ENCODE assay signal across 8 mouse cellular contexts in the genomic region with DNA sequence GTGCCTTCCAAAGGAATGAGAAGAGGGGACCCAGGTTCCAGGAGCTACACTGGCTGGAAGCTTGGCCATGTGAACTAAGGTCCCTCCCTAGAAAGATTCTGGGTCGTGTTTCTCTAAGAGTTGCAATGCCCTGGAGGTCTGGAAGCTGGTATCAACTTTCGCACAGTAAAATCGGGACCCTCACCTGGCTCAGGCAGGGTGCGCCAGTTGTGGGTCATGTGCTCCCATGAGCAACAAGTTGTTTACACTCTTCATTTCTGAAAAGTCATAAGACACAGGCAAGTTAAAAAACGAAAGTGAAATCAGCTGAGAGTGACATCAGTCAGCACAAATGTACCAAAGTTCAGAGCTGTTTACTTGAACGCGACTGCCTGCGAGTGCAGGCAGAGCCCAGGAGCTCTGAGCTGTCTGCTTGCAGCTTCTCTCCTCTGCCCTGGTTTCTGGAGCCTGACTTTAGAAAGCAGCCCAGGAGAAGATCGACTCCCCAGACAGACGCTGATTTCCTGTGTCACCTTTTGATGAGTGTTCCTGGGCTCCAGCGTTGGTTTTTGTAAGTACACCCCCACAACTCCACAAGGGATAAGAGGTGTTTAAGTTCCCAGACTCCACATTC. TPM values are rescaled to one million over a fixed set of nuclear protein-coding genes. Genes with fewer than 3 reads are reported as not detected.
A peak's percentile ranks its signal among the peaks of the same experiment; 100 is the strongest.
DNase-seq lines count a peak whose midpoint lies in the region; ATAC-seq and TF ChIP-seq lines count a peak whose summit lies in the region.

A gene (plus strand): TSS at position 356 of the 613 bp plus-strand sequence.

- peak within 1 kb of the TSS; percentile 88 for H3K27ac ChIP-seq in testis, adult 2 months (ENCODE audit: control insufficient read depth, insufficient read depth, low read depth, low read length)
- H3K27ac ChIP-seq in stomach, embryonic 15.5 days, result peak within 1 kb of the TSS; percentile 31; the same call in 1 of the 2 replicates
- H3K27ac ChIP-seq in forebrain, embryonic 15.5 days (replicated peaks), result no peak within 1 kb of the TSS

- H3K4me1 ChIP-seq in testis, adult 2 months (ENCODE audit: control insufficient read depth, insufficient read depth, low read length), result peaks cover 5% of the 10 kb centered on the region; the same call in 1 of the 2 replicates
- H3K4me1 ChIP-seq in lung, adult 2 months (ENCODE audit: control insufficient read depth, insufficient read depth, low read length), result peaks cover 34% of the 10 kb centered on the region
- H3K4me1 ChIP-seq in stomach, embryonic 15.5 days, result peaks cover 27% of the 10 kb centered on the region
- H3K4me1 ChIP-seq in forebrain, embryonic 15.5 days, result no peaks in the 10 kb centered on the region

- peak; percentile 74 for ATAC-seq in erythroid progenitor cell, adult 5-6 weeks (replicated peaks; ENCODE audit: low FRiP score, poor library complexity, severe bottlenecking)
- ATAC-seq in inflammation-experienced regulatory T-cells, adult 6 months, result peak; percentile 91
- 0 out of 2 replicates have a peak, but pooled peaks have one; percentile 15 for ATAC-seq in stomach, embryonic 15.5 days (ENCODE audit: insufficient read depth, low FRiP score, low read depth)
- ATAC-seq in forebrain, embryonic 15.5 days (replicated peaks), result no peak

- H3K9me3 ChIP-seq in stomach, embryonic 15.5 days, result no peaks in the 10 kb centered on the region
- no peaks in the 10 kb centered on the region for H3K9me3 ChIP-seq in forebrain, embryonic 15.5 days

- no peaks in the 10 kb centered on the region for H3K36me3 ChIP-seq in testis, adult 2 months (ENCODE audit: control insufficient read depth, insufficient read depth, low read length)
- no peaks in the 10 kb centered on the region for H3K36me3 ChIP-seq in stomach, embryonic 15.5 days
- H3K36me3 ChIP-seq in forebrain, embryonic 15.5 days, result no peaks in the 10 kb centered on the region

- H3K9ac ChIP-seq in stomach, embryonic 15.5 days, result no peak within 1 kb of the TSS
- H3K9ac ChIP-seq in forebrain, embryonic 15.5 days (replicated peaks), result no peak within 1 kb of the TSS

- 0 out of 2 replicates have a peak, but pooled peaks have one; percentile 40 for TF ChIP-seq POLR2A in testis, adult 2 months (IDR thresholded peaks at IDR 0.05; ENCODE audit: control insufficient read depth, low read depth, low read length)
- peak; percentile 96 for TF ChIP-seq POLR2A in lung, adult 2 months (IDR thresholded peaks at IDR 0.05; ENCODE audit: borderline replicate concordance, extremely low read depth, low read depth, low read length)

- no peaks in the 10 kb centered on the region for H3K27me3 ChIP-seq in testis, adult 2 months (ENCODE audit: control insufficient read depth, insufficient read depth, low read length)
- H3K27me3 ChIP-seq in stomach, embryonic 15.5 days (replicated peaks), result no peaks in the 10 kb centered on the region
- H3K27me3 ChIP-seq in forebrain, embryonic 15.5 days, result no peaks in the 10 kb centered on the region

- WGBS in lung, adult 2 months, result 4% methylated on average over 11 of the region's 11 CpGs
- 20% methylated on average over 11 of the region's 11 CpGs for WGBS in stomach, embryonic 15.5 days
- WGBS in forebrain, embryonic 15.5 days, result 66% methylated on average over 11 of the region's 11 CpGs

- DNase-seq in testis, postnatal 14 days (ENCODE audit: low spot score), result no peak
- peak; percentile 67 for DNase-seq in lung, adult 2 months
- DNase-seq in layer of hippocampus, adult 18-20 months (ENCODE audit: low spot score in 2 of 2), result no peak

- peak within 1 kb of the TSS; percentile 51 for H3K4me2 ChIP-seq in stomach, embryonic 15.5 days
- H3K4me2 ChIP-seq in forebrain, embryonic 15.5 days (replicated peaks), result no peak within 1 kb of the TSS

- no peak for TF ChIP-seq CTCF in testis, adult 2 months (IDR thresholded peaks at IDR 0.05; ENCODE audit: control insufficient read depth, insufficient read depth, insufficient replicate concordance, low read depth, low read length)
- TF ChIP-seq CTCF in lung, adult 2 months (IDR thresholded peaks at IDR 0.05; ENCODE audit: insufficient read depth, low read length), result no peak

- peak within 1 kb of the TSS; percentile 72 for H3K4me3 ChIP-seq in testis, adult 2 months (ENCODE audit: control insufficient read depth, low read depth, low read length)
- peak within 1 kb of the TSS; percentile 99 for H3K4me3 ChIP-seq in lung, adult 2 months (replicated peaks; ENCODE audit: extremely low read depth, low read depth, low read length)
- H3K4me3 ChIP-seq in stomach, embryonic 15.5 days (replicated peaks), result peak within 1 kb of the TSS; percentile 33
- H3K4me3 ChIP-seq in forebrain, embryonic 15.5 days, result no peak within 1 kb of the TSS

RNA-seq across cellular contexts. Expression of the gene that starts here (rescaled TPM):
- 1.1 and 1.3 TPM in 2 replicates for polyA plus RNA-seq in testis, adult 2 months (2012; rRNA removed)
- 3.8 TPM in 1 of 2 replicates, not detected in the other for total RNA-seq in erythroid progenitor cell, adult 5-6 weeks (2015; ENCODE audit: low replicate concordance)
- 3.6 and 5.4 TPM in 2 replicates for total RNA-seq in erythroid progenitor cell, adult 5-6 weeks (2017; ENCODE audit: low replicate concordance)
- polyA plus RNA-seq in inflammation-experienced regulatory T-cells, adult 6 months (2017; shearing (Covaris generic)), result 10 to 100 TPM; 16.8 to 30.9 (median 17.3) TPM
- 71.8 and 74.8 TPM in 2 replicates for polyA plus RNA-seq in lung, adult 2 months (2012; rRNA removed)
- polyA plus RNA-seq in stomach, embryonic 15.5 days (2015; fragmentation: Nextera tagmentation; extraction: Ambion mirVana), result 1.8 and 2.5 TPM in 2 replicates
- 1.3 and 1.6 TPM in 2 replicates for polyA plus RNA-seq in forebrain, embryonic 15.5 days (2015; fragmentation: Nextera tagmentation; extraction: Ambion mirVana)
- 1 to 10 TPM; 1.6 to 2.7 TPM for total RNA-seq in layer of hippocampus, adult 18-20 months (2021)
